Mouse (Mus musculus): Measurements from ENCODE around the gene Limk2. TPM values are rescaled to one million over a fixed set of nuclear protein-coding genes. Genes with fewer than 3 reads are reported as not detected.

Gene Limk2
- total RNA-seq, 2 experiments from 2014 or later: 31.8 to 34.4 TPM

- no peak for DNase-seq
Observed at GRCm38 (mm10) chr11:3297871-3298812, 110.8 kb downstream of the Limk2 start.

- DNase-seq: no peak
Observed at GRCm38 (mm10) chr11:3296056-3296455, 112.9 kb downstream of the Limk2 start.

- DNase-seq: no peak
Observed at GRCm38 (mm10) chr11:3294641-3295040, 114.3 kb downstream of the Limk2 start.

Other genes with a start within 250 kb of the Limk2 start
- gene Sfi1, start 215.7 kb downstream of the Limk2 start, total RNA-seq (2021): 10 to 100 TPM; 25.2 TPM
- gene Eif4enif1, start 206.8 kb downstream of the Limk2 start, total RNA-seq (2021): 10 to 100 TPM; 62.0 to 64.2 TPM
- gene Drg1, start 142.8 kb downstream of the Limk2 start, total RNA-seq (2021): 10 to 100 TPM; 77.9 to 84.2 TPM
- gene Patz1, start 120.3 kb downstream of the Limk2 start, total RNA-seq (2021): 10 to 100 TPM; 38.5 to 41.6 TPM
- gene Pik3ip1, start 78.8 kb downstream of the Limk2 start, total RNA-seq (2021): 10 to 100 TPM; 11.7 to 12.0 TPM
- 10 to 100 TPM; 26.7 to 28.9 TPM for gene Rnf185, start 43.2 kb upstream of the Limk2 start, total RNA-seq (2021)
- under 1 TPM; 0.11 to 0.24 TPM for gene Pla2g3, start 79.1 kb upstream of the Limk2 start, total RNA-seq (2021)
- 10 to 100 TPM; 17.2 to 21.1 TPM for gene Inpp5j, start 95.6 kb upstream of the Limk2 start, total RNA-seq (2021)
- 10 to 100 TPM; 55.7 to 59.2 TPM for gene Selenom, start 105.5 kb upstream of the Limk2 start, total RNA-seq (2021)
- 100 to 1,000 TPM; 188 to 190 TPM for gene Smtn, start 131.4 kb upstream of the Limk2 start, total RNA-seq (2021)
- gene Morc2a, start 240.0 kb upstream of the Limk2 start, total RNA-seq (2021): 10 to 100 TPM; 34.7 to 42.4 TPM